Mouse (Mus musculus) liver, embryonic 14.5 days (tissue): ENCODE data around the gene Myo18b.

Source experiments
- CTCF ChIP-seq: IDR thresholded peaks from 2 replicates; pipeline ENCODE4 v1.5.1; 2016; ENCODE audit warnings: antibody characterized with exemption, low read depth, control low read depth
- EP300 ChIP-seq: IDR thresholded peaks from 2 replicates; pipeline ENCODE4 v1.6.1; 2016; ENCODE audit warnings: antibody characterized with exemption, low read depth

GRCm38 (mm10) chr5:112776781-112777405 is 119.3 kb downstream of the Myo18b start:
- TF ChIP-seq EP300 (no peak), CTCF (no peak)
